Mouse (Mus musculus) MEL (cell line): ENCODE data around the gene Cdkal1.

Experiments
- CHD2 ChIP-seq: IDR thresholded peaks from 2 replicates; pipeline ENCODE4 v1.6.1; 2011; ENCODE audit warnings: low read length, improper control_type of control experiment
- CTCF ChIP-seq, 3 experiments: IDR thresholded peaks in 2 of 3; conservative IDR thresholded peaks in 1 of 3; 2 replicates each; pipeline ENCODE4 v1.5.1; 2011 to 2012; ENCODE audit warnings: low read length in 3 of 3, low read depth in 2 of 3, mild to moderate bottlenecking in 2 of 3, improper control_type of control experiment in 1 of 3, inconsistent platforms in 1 of 3, mixed read lengths in 1 of 3, moderate library complexity in 1 of 3; ENCODE audit not compliant: control insufficient read depth in 1 of 3, insufficient read depth in 1 of 3, poor library complexity in 1 of 3, severe bottlenecking in 1 of 3
- MXI1 ChIP-seq: IDR thresholded peaks from 2 replicates; pipeline ENCODE4 v1.6.1; 2011; ENCODE audit warnings: mild to moderate bottlenecking, low read depth, low read length, improper control_type of control experiment
- POLR2A ChIP-seq, 2 experiments: IDR thresholded peaks; 2 replicates each; pipeline ENCODE4 v1.6.1; 2011 to 2012; ENCODE audit warnings: low read length in 2 of 2, mild to moderate bottlenecking in 2 of 2, control low read depth in 1 of 2, improper control_type of control experiment in 1 of 2, low read depth in 1 of 2, moderate library complexity in 1 of 2; ENCODE audit not compliant: control insufficient read depth in 1 of 2, insufficient read depth in 1 of 2, poor library complexity in 1 of 2
- ZC3H11A ChIP-seq: IDR thresholded peaks from 2 replicates; pipeline ENCODE4 v1.6.1; 2012; ENCODE audit warnings: low read depth, mild to moderate bottlenecking, inconsistent platforms, low read length, improper control_type of control experiment

GRCm38 (mm10) chr13:29162867-29163514 is 692.5 kb downstream of the Cdkal1 start:
- no peak for TF ChIP-seq CTCF (IDR thresholded peaks at IDR 0.05 in 2 of 3, conservative IDR thresholded peaks at IDR 0.05 in 1 of 3; ENCODE audit: control insufficient read depth in 1 of 3, insufficient read depth in 1 of 3, low read depth in 2 of 3, low read length in 3 of 3, poor library complexity in 1 of 3, severe bottlenecking in 1 of 3)
- no peak for TF ChIP-seq ZC3H11A
- no peak for TF ChIP-seq CHD2
- no peak for TF ChIP-seq POLR2A (IDR thresholded peaks at IDR 0.05; ENCODE audit: control insufficient read depth in 1 of 2, insufficient read depth in 1 of 2, low read depth in 1 of 2, low read length in 2 of 2, poor library complexity in 1 of 2)
- no peak for TF ChIP-seq MXI1
